ENCODE assay signal across 8 mouse cellular contexts in the genomic region with DNA sequence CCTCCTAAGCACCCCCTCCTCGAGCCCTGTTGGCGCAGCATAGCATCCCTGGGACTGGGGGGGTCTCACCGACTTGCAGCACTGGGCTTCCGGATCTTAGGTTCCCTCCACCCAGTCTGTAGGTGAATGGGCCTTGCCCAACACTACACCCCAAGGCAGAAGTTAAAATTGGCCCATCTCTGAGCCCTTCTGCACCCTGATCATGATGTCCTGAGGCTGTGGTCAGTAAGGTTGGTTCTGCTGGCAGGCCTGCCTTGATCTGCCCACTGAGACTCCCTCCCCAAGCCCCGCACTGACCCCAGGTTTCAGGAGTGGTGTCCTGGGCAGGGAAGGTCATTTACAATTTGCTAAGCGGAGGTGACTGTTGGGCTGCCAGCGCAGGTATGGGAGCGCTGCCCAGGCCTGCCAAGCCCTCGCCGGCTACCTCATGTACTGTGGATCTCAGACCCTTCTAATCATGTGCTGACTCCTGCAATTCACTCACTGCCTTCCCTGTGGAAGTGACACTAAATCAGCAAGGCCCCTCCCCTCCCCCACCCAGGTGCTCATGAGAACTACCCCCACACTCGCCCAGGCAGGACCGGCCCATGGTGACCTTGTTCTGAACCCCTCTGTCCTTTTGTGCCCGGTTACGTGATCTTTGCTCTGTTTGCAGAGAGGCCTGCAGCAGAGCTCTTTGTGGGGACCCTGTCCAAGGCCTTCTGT. TPM values are rescaled to one million over a fixed set of nuclear protein-coding genes. Genes with fewer than 3 reads are reported as not detected.
DNase-seq lines count a peak whose midpoint lies in the region; ATAC-seq and TF ChIP-seq lines count a peak whose summit lies in the region.

No protein-coding gene starts in this region.

- TF ChIP-seq CTCF in MEL (IDR thresholded peaks at IDR 0.05 in 2 of 3, conservative IDR thresholded peaks at IDR 0.05 in 1 of 3; ENCODE audit: control insufficient read depth in 1 of 3, insufficient read depth in 1 of 3, low read depth in 2 of 3, low read length in 3 of 3, poor library complexity in 1 of 3, severe bottlenecking in 1 of 3) = no peak

- H3K9me3 ChIP-seq in heart, embryonic 15.5 days (replicated peaks) = no peaks in the 10 kb centered on the region
- no peaks in the 10 kb centered on the region for H3K9me3 ChIP-seq in MEL (replicated peaks; ENCODE audit: insufficient read depth, low read length)
- H3K9me3 ChIP-seq in liver, embryonic 15.5 days (replicated peaks) = no peaks in the 10 kb centered on the region

- peak overlapping the region; percentile 38 for H3K4me2 ChIP-seq in heart, embryonic 15.5 days
- H3K4me2 ChIP-seq in liver, embryonic 15.5 days = peak overlapping the region; percentile 69

- peak overlapping the region; percentile 29 for H3K9ac ChIP-seq in heart, embryonic 15.5 days
- peak overlapping the region; percentile 39 for H3K9ac ChIP-seq in MEL (ENCODE audit: control insufficient read depth, low read depth, low read length, poor library complexity, severe bottlenecking)
- peak overlapping the region; percentile 59 for H3K9ac ChIP-seq in liver, embryonic 15.5 days

- TF ChIP-seq EP300 in MEL (IDR thresholded peaks at IDR 0.05; ENCODE audit: low read depth in 1 of 2, low read length in 2 of 2) = no peak

- no peaks in the 10 kb centered on the region for H3K36me3 ChIP-seq in heart, embryonic 15.5 days
- H3K36me3 ChIP-seq in MEL (ENCODE audit: control insufficient read depth in 1 of 2, insufficient read depth in 2 of 2, low read length in 2 of 2) = peaks cover 0 to 16% of the 10 kb centered on the region in 2 experiments; a peak in 2 of 4 replicates
- peaks cover 60% of the 10 kb centered on the region for H3K36me3 ChIP-seq in liver, embryonic 15.5 days (replicated peaks)

- H3K79me2 ChIP-seq in MEL (ENCODE audit: control insufficient read depth, insufficient read depth, low read length, poor library complexity) = no peaks in the 10 kb centered on the region

- H3K27ac ChIP-seq in heart, embryonic 15.5 days = peak overlapping the region; percentile 98
- peak overlapping the region; percentile 67 for H3K27ac ChIP-seq in MEL (ENCODE audit: control insufficient read depth, low read depth, low read length)
- H3K27ac ChIP-seq in liver, embryonic 15.5 days (replicated peaks) = peak overlapping the region; percentile 100

- ATAC-seq in heart, embryonic 15.5 days (replicated peaks; ENCODE audit: insufficient number of reproducible peaks, insufficient read depth, low FRiP score, low read depth) = peak; percentile 9; the same call in 1 of the 2 replicates
- ATAC-seq in granulocyte monocyte progenitor cell, adult 5-6 weeks (replicated peaks; ENCODE audit: poor library complexity, severe bottlenecking) = 0 out of 2 replicates have a peak, but pooled peaks have one; percentile 13
- ATAC-seq in liver, embryonic 15.5 days (ENCODE audit: insufficient read depth) = no peak; the same call in 1 of the 2 replicates

- H3K4me3 ChIP-seq in heart, embryonic 15.5 days = 0 out of 2 replicates have a peak overlapping the region, but pooled peaks have one; percentile 2
- H3K4me3 ChIP-seq in MEL (ENCODE audit: control insufficient read depth in 1 of 2, insufficient read depth in 1 of 2, low read depth in 2 of 2, low read length in 2 of 2) = no peak overlapping the region
- peak overlapping the region; percentile 32 for H3K4me3 ChIP-seq in liver, embryonic 15.5 days (replicated peaks)

- DNase-seq in heart, adult 9 months (ENCODE audit: low spot score in 2 of 2) = no peak
- DNase-seq in MEL (ENCODE audit: low read depth, low spot score) = no peak
- no peak for DNase-seq in right cerebral cortex, postnatal 10 days (ENCODE audit: low spot score in 2 of 2)
- no peak for DNase-seq in frontal cortex, adult 2 months (ENCODE audit: extremely low spot score in 1 of 2, low spot score in 1 of 2)
- DNase-seq in layer of hippocampus, postnatal 14 days (ENCODE audit: low spot score in 2 of 2) = no peak

- peaks cover 88% of the 10 kb centered on the region for H3K4me1 ChIP-seq in heart, embryonic 15.5 days (replicated peaks)
- H3K4me1 ChIP-seq in MEL (ENCODE audit: control insufficient read depth in 1 of 2, insufficient read depth in 2 of 2, low read length in 2 of 2) = peaks cover 12 to 24% of the 10 kb centered on the region in 2 experiments
- H3K4me1 ChIP-seq in liver, embryonic 15.5 days (replicated peaks) = peaks cover 75% of the 10 kb centered on the region

- TF ChIP-seq POLR2A in MEL (IDR thresholded peaks at IDR 0.05; ENCODE audit: control insufficient read depth in 1 of 2, insufficient read depth in 1 of 2, low read depth in 1 of 2, low read length in 2 of 2, poor library complexity in 1 of 2) = no peak

- 43% methylated on average over 14 of the region's 14 CpGs for WGBS in heart, embryonic 15.5 days
- 54% methylated on average over 14 of the region's 14 CpGs for WGBS in liver, embryonic 15.5 days (ENCODE audit: insufficient replicate concordance)

- no peak for TF ChIP-seq RAD21 in MEL (IDR thresholded peaks at IDR 0.05; ENCODE audit: low read depth, low read length)

- H3K27me3 ChIP-seq in heart, embryonic 15.5 days = no peaks in the 10 kb centered on the region
- H3K27me3 ChIP-seq in MEL (ENCODE audit: control insufficient read depth in 1 of 2, insufficient read depth in 2 of 2, low read length in 2 of 2) = no peaks in the 10 kb centered on the region
- peaks cover 6% of the 10 kb centered on the region for H3K27me3 ChIP-seq in liver, embryonic 15.5 days

TF ChIP-seq in MEL, 35 proteins besides CTCF, POLR2A, EP300 and RAD21 (continues in another document):
- no peak for TF ChIP-seq ZMIZ1 (IDR thresholded peaks at IDR 0.05; ENCODE audit: low read depth, low read length)
- no peak for TF ChIP-seq GATA1 (IDR thresholded peaks at IDR 0.05; ENCODE audit: low read depth, low read length)
- TF ChIP-seq HCFC1 (IDR thresholded peaks at IDR 0.05; ENCODE audit: low read depth, low read length) = no peak

RNA-seq across cellular contexts. Expression of a gene that starts 6.7 kb away (rescaled TPM):
- 11.6 and 16.3 TPM in 2 replicates for polyA plus RNA-seq in heart, embryonic 15.5 days (2015; fragmentation: Nextera tagmentation; extraction: Ambion mirVana)
- 1.1 and 1.5 TPM in 2 replicates for total RNA-seq in MEL (2012; rRNA removed)
- polyA plus RNA-seq in MEL (2012; ENCODE audit: insufficient read depth in 1 of 2, insufficient read length in 2 of 2, low read depth in 1 of 2, low replicate concordance in 2 of 2, missing spikeins in 1 of 2) = 1 to 10 TPM in 1 of 2 experiments, not detected in 1; 3.1 TPM
- 9.3 and 15.7 TPM in 2 replicates for total RNA-seq in granulocyte monocyte progenitor cell, adult 5-6 weeks (2014; fragmentation: Nextera tagmentation)
- total RNA-seq in granulocyte monocyte progenitor cell, adult 5-6 weeks (2017) = 12.7 and 13.7 TPM in 2 replicates
- 7.1 and 7.5 TPM in 2 replicates for polyA plus RNA-seq in liver, embryonic 15.5 days (2015; fragmentation: Nextera tagmentation; extraction: Ambion mirVana)
- 11.8 and 13.0 TPM in 2 replicates for polyA plus RNA-seq in frontal cortex, adult 2 months (2012; rRNA removed)
- total RNA-seq in layer of hippocampus, postnatal 14 days (2021) = 10 to 100 TPM in 1 of 2 experiments, 1 to 10 TPM in 1; 9.3 to 10.3 TPM

RNA-seq across cellular contexts. Expression of a gene that starts 15.1 kb away (rescaled TPM):
- polyA plus RNA-seq in heart, embryonic 15.5 days (2015; fragmentation: Nextera tagmentation; extraction: Ambion mirVana) = not detected in 2 replicates
- not detected in 2 replicates for total RNA-seq in MEL (2012; rRNA removed)
- not detected for polyA plus RNA-seq in MEL (2012; ENCODE audit: insufficient read depth in 1 of 2, insufficient read length in 2 of 2, low read depth in 1 of 2, low replicate concordance in 2 of 2, missing spikeins in 1 of 2)
- total RNA-seq in granulocyte monocyte progenitor cell, adult 5-6 weeks (2014; fragmentation: Nextera tagmentation) = 1.5 and 12.9 TPM in 2 replicates
- total RNA-seq in granulocyte monocyte progenitor cell, adult 5-6 weeks (2017) = 7.4 and 8.2 TPM in 2 replicates
- polyA plus RNA-seq in liver, embryonic 15.5 days (2015; fragmentation: Nextera tagmentation; extraction: Ambion mirVana) = 0.29 and 0.39 TPM in 2 replicates
- polyA plus RNA-seq in frontal cortex, adult 2 months (2012; rRNA removed) = 0.46 and 0.55 TPM in 2 replicates
- total RNA-seq in layer of hippocampus, postnatal 14 days (2021) = under 1 TPM; 0.38 to 0.81 TPM

RNA-seq across cellular contexts. Expression of a gene that starts 19.2 kb away (rescaled TPM):
- 26.6 and 29.0 TPM in 2 replicates for polyA plus RNA-seq in heart, embryonic 15.5 days (2015; fragmentation: Nextera tagmentation; extraction: Ambion mirVana)
- total RNA-seq in MEL (2012; rRNA removed) = 34.8 and 42.9 TPM in 2 replicates
- 10 to 100 TPM in 1 of 2 experiments, not detected in 1; 44.2 TPM for polyA plus RNA-seq in MEL (2012; ENCODE audit: insufficient read depth in 1 of 2, insufficient read length in 2 of 2, low read depth in 1 of 2, low replicate concordance in 2 of 2, missing spikeins in 1 of 2)
- 26.8 and 35.8 TPM in 2 replicates for total RNA-seq in granulocyte monocyte progenitor cell, adult 5-6 weeks (2014; fragmentation: Nextera tagmentation)
- 30.5 and 32.2 TPM in 2 replicates for total RNA-seq in granulocyte monocyte progenitor cell, adult 5-6 weeks (2017)
- polyA plus RNA-seq in liver, embryonic 15.5 days (2015; fragmentation: Nextera tagmentation; extraction: Ambion mirVana) = 18.9 and 22.9 TPM in 2 replicates
- 30.8 and 34.1 TPM in 2 replicates for polyA plus RNA-seq in frontal cortex, adult 2 months (2012; rRNA removed)
- total RNA-seq in layer of hippocampus, postnatal 14 days (2021) = 10 to 100 TPM; 32.6 to 35.7 TPM

RNA-seq across cellular contexts. Expression of a gene that starts 24.0 kb away (rescaled TPM):
- 34.5 and 38.8 TPM in 2 replicates for polyA plus RNA-seq in heart, embryonic 15.5 days (2015; fragmentation: Nextera tagmentation; extraction: Ambion mirVana)
- 70.8 and 75.9 TPM in 2 replicates for total RNA-seq in MEL (2012; rRNA removed)
- 10 to 100 TPM in 1 of 2 experiments, not detected in 1; 57.5 TPM for polyA plus RNA-seq in MEL (2012; ENCODE audit: insufficient read depth in 1 of 2, insufficient read length in 2 of 2, low read depth in 1 of 2, low replicate concordance in 2 of 2, missing spikeins in 1 of 2)
- 76.1 and 81.6 TPM in 2 replicates for total RNA-seq in granulocyte monocyte progenitor cell, adult 5-6 weeks (2014; fragmentation: Nextera tagmentation)
- total RNA-seq in granulocyte monocyte progenitor cell, adult 5-6 weeks (2017) = 68.2 and 82.4 TPM in 2 replicates
- 24.2 and 26.7 TPM in 2 replicates for polyA plus RNA-seq in liver, embryonic 15.5 days (2015; fragmentation: Nextera tagmentation; extraction: Ambion mirVana)
- polyA plus RNA-seq in frontal cortex, adult 2 months (2012; rRNA removed) = 52.0 and 56.0 TPM in 2 replicates
- total RNA-seq in layer of hippocampus, postnatal 14 days (2021) = 10 to 100 TPM; 46.3 to 49.6 TPM

RNA-seq across cellular contexts. Expression of a gene that starts 32.1 kb away (rescaled TPM):
- 16.6 and 20.0 TPM in 2 replicates for polyA plus RNA-seq in heart, embryonic 15.5 days (2015; fragmentation: Nextera tagmentation; extraction: Ambion mirVana)
- total RNA-seq in MEL (2012; rRNA removed) = 9.1 and 14.5 TPM in 2 replicates
- polyA plus RNA-seq in MEL (2012; ENCODE audit: insufficient read depth in 1 of 2, insufficient read length in 2 of 2, low read depth in 1 of 2, low replicate concordance in 2 of 2, missing spikeins in 1 of 2) = 1 to 10 TPM in 1 of 2 experiments, not detected in 1; 8.2 TPM
- 51.8 and 62.8 TPM in 2 replicates for total RNA-seq in granulocyte monocyte progenitor cell, adult 5-6 weeks (2014; fragmentation: Nextera tagmentation)
- 42.9 and 63.5 TPM in 2 replicates for total RNA-seq in granulocyte monocyte progenitor cell, adult 5-6 weeks (2017)
- 15.2 and 15.4 TPM in 2 replicates for polyA plus RNA-seq in liver, embryonic 15.5 days (2015; fragmentation: Nextera tagmentation; extraction: Ambion mirVana)
- polyA plus RNA-seq in frontal cortex, adult 2 months (2012; rRNA removed) = 5.6 and 7.8 TPM in 2 replicates
- 1 to 10 TPM; 2.7 to 4.9 TPM for total RNA-seq in layer of hippocampus, postnatal 14 days (2021)

Comparison
In these comparisons a context has a peak if more than half of its experiments do, and no peak if none do; other contexts are left out.
1. H3K4me3 ChIP-seq: peak in heart, embryonic 15.5 days (single experiment) and liver, embryonic 15.5 days (single experiment); none in MEL (0 of 2).
2. Peak in every context shown above with its lines, with median percentiles within 50 percentile points of each other: H3K27ac ChIP-seq and H3K9ac ChIP-seq.